In genomic region chr8:105517346-105517745, GRCm38 (mm10) we compare ENCODE assay signal across 17 mouse cellular contexts. TPM values are rescaled to one million over a fixed set of nuclear protein-coding genes. Genes with fewer than 3 reads are reported as not detected.
DNase-seq lines count a peak whose midpoint lies in the region; ATAC-seq and TF ChIP-seq lines count a peak whose summit lies in the region.
"Had no signal": no experiment of that assay in that cellular context is flagged by ENCODE, and none has a peak within 500 bp of the region (broad histone marks: within the 10 kb centered on the region; RNA-seq: fewer than 3 reads in every experiment).

No protein-coding gene starts in this region.

- H3K9ac ChIP-seq in heart, embryonic 11.5 days (ENCODE audit: low read depth, low read length), result no peak overlapping the region
- no peak overlapping the region for H3K9ac ChIP-seq in midbrain, embryonic 12.5 days (replicated peaks)
- no peak overlapping the region for H3K9ac ChIP-seq in midbrain, postnatal 0 days (replicated peaks; ENCODE audit: low read length, poor library complexity, severe bottlenecking)
- no peak overlapping the region for H3K9ac ChIP-seq in limb, embryonic 13.5 days
- H3K9ac ChIP-seq: embryonic facial prominence, embryonic 13.5 days; forebrain, embryonic 15.5 days; heart, embryonic 13.5 days had no signal

- H3K9me3 ChIP-seq in heart, embryonic 11.5 days (replicated peaks; ENCODE audit: control insufficient read depth, low read length), result no peaks in the 10 kb centered on the region
- H3K9me3 ChIP-seq in midbrain, embryonic 12.5 days, result no peaks in the 10 kb centered on the region
- no peaks in the 10 kb centered on the region for H3K9me3 ChIP-seq in midbrain, postnatal 0 days (ENCODE audit: low read length)
- no peaks in the 10 kb centered on the region for H3K9me3 ChIP-seq in limb, embryonic 13.5 days
- H3K9me3 ChIP-seq: embryonic facial prominence, embryonic 13.5 days; forebrain, embryonic 15.5 days; heart, embryonic 13.5 days had no signal

- no peak for DNase-seq in heart, postnatal 14 days
- DNase-seq in kidney, postnatal 10 days, result peak; percentile 51
- no peak for DNase-seq in kidney, adult 2 months
- no peak for DNase-seq in midbrain, postnatal 0 days (ENCODE audit: low spot score)
- no peak for DNase-seq in layer of hippocampus, adult 18-20 months (ENCODE audit: low spot score in 2 of 2)
- DNase-seq: adrenal gland, postnatal 14 days; cerebellum, adult 9-10 months; gastrocnemius, postnatal 10 days had no signal

- H3K4me1 ChIP-seq in heart, embryonic 11.5 days (ENCODE audit: control insufficient read depth, insufficient read depth, low read length), result peaks cover 46% of the 10 kb centered on the region
- peaks cover 10% of the 10 kb centered on the region; the same call in 1 of the 2 replicates for H3K4me1 ChIP-seq in kidney, adult 2 months (ENCODE audit: control insufficient read depth, insufficient read depth, low read length)
- peaks cover 51% of the 10 kb centered on the region for H3K4me1 ChIP-seq in midbrain, embryonic 12.5 days
- H3K4me1 ChIP-seq in midbrain, postnatal 0 days (ENCODE audit: insufficient read depth, low read length), result peaks cover 6% of the 10 kb centered on the region; the same call in 1 of the 2 replicates
- peaks cover 74% of the 10 kb centered on the region for H3K4me1 ChIP-seq in limb, embryonic 13.5 days

- TF ChIP-seq CTCF in kidney, adult 2 months (conservative IDR thresholded peaks at IDR 0.05; ENCODE audit: insufficient read depth, insufficient read length, low read depth, low read length), result no peak
- TF ChIP-seq CTCF in midbrain, postnatal 0 days (IDR thresholded peaks at IDR 0.05), result no peak

- no peak overlapping the region for H3K27ac ChIP-seq in heart, embryonic 11.5 days (ENCODE audit: low read depth, low read length)
- H3K27ac ChIP-seq in kidney, adult 2 months (ENCODE audit: insufficient read depth, low read depth, low read length), result no peak overlapping the region; the same call in 1 of the 2 replicates
- 0 out of 2 replicates have a peak overlapping the region, but pooled peaks have one; percentile 25 for H3K27ac ChIP-seq in midbrain, embryonic 12.5 days (replicated peaks)
- H3K27ac ChIP-seq in midbrain, postnatal 0 days (ENCODE audit: low read depth, low read length), result no peak overlapping the region
- no peak overlapping the region for H3K27ac ChIP-seq in limb, embryonic 13.5 days
- H3K27ac ChIP-seq: embryonic facial prominence, embryonic 13.5 days; forebrain, embryonic 15.5 days; heart, embryonic 13.5 days; layer of hippocampus, adult 2 months; left cerebral cortex, adult 2 months had no signal

- no peak for TF ChIP-seq POLR2A in kidney, adult 2 months (IDR thresholded peaks at IDR 0.05; ENCODE audit: low read depth, low read length)

- peak overlapping the region; percentile 35 for H3K4me2 ChIP-seq in heart, embryonic 11.5 days
- H3K4me2 ChIP-seq in midbrain, embryonic 12.5 days (replicated peaks), result 0 out of 2 replicates have a peak overlapping the region, but pooled peaks have one; percentile 2
- no peak overlapping the region for H3K4me2 ChIP-seq in midbrain, postnatal 0 days (ENCODE audit: low read depth, low read length, poor library complexity, severe bottlenecking)
- H3K4me2 ChIP-seq in limb, embryonic 13.5 days (replicated peaks), result peak overlapping the region; percentile 21; the same call in 1 of the 2 replicates

- H3K4me3 ChIP-seq in heart, embryonic 11.5 days (ENCODE audit: low read depth, low read length), result no peak overlapping the region
- no peak overlapping the region for H3K4me3 ChIP-seq in kidney, adult 2 months (ENCODE audit: insufficient read depth, low read depth, low read length)
- H3K4me3 ChIP-seq in midbrain, embryonic 12.5 days, result no peak overlapping the region
- no peak overlapping the region for H3K4me3 ChIP-seq in midbrain, postnatal 0 days (ENCODE audit: low read depth, low read length)
- no peak overlapping the region for H3K4me3 ChIP-seq in limb, embryonic 13.5 days
- H3K4me3 ChIP-seq: forebrain, embryonic 15.5 days; layer of hippocampus, adult 2 months; left cerebral cortex, adult 2 months had no signal

- peaks cover 23% of the 10 kb centered on the region for H3K27me3 ChIP-seq in heart, embryonic 11.5 days (ENCODE audit: control insufficient read depth, insufficient read depth, low read length)
- H3K27me3 ChIP-seq in kidney, adult 2 months (replicated peaks; ENCODE audit: control insufficient read depth, insufficient read depth, low read length), result no peaks in the 10 kb centered on the region
- H3K27me3 ChIP-seq in midbrain, embryonic 12.5 days, result peaks cover 30% of the 10 kb centered on the region
- peaks cover 16% of the 10 kb centered on the region for H3K27me3 ChIP-seq in midbrain, postnatal 0 days (ENCODE audit: insufficient read depth, low read length)
- H3K27me3 ChIP-seq in limb, embryonic 13.5 days, result peaks cover 12% of the 10 kb centered on the region

- no peaks in the 10 kb centered on the region; the same call in 1 of the 2 replicates for H3K36me3 ChIP-seq in heart, embryonic 11.5 days (ENCODE audit: control insufficient read depth, insufficient read depth, low read length)
- H3K36me3 ChIP-seq in kidney, adult 2 months (ENCODE audit: control insufficient read depth, insufficient read depth, low read length), result no peaks in the 10 kb centered on the region
- peaks cover 3% of the 10 kb centered on the region for H3K36me3 ChIP-seq in midbrain, embryonic 12.5 days
- no peaks in the 10 kb centered on the region for H3K36me3 ChIP-seq in midbrain, postnatal 0 days (ENCODE audit: insufficient read depth, low read length)
- H3K36me3 ChIP-seq in limb, embryonic 13.5 days, result peaks cover 7% of the 10 kb centered on the region; the same call in 1 of the 2 replicates
- H3K36me3 ChIP-seq: forebrain, embryonic 15.5 days had no signal

- ATAC-seq in heart, embryonic 11.5 days (replicated peaks; ENCODE audit: insufficient number of reproducible peaks, low FRiP score, low TSS enrichment), result no peak
- ATAC-seq in midbrain, embryonic 12.5 days (ENCODE audit: low FRiP score, low read depth), result no peak
- no peak for ATAC-seq in midbrain, postnatal 0 days (ENCODE audit: low FRiP score)
- ATAC-seq in limb, embryonic 13.5 days (ENCODE audit: low FRiP score, low read depth), result no peak

- intact Hi-C loops in heart, postnatal 14 days (cut with DNase I), result loop anchor here (2.0 kb wide), 1 partner anchor 13 kb away; no protein-coding TSS in a partner anchor

- 33% methylated on average over 8 of the region's 8 CpGs for WGBS in heart, embryonic 11.5 days (ENCODE audit: insufficient replicate concordance)
- 35% methylated on average over 8 of the region's 8 CpGs for WGBS in kidney, adult 2 months
- 46% methylated on average over 8 of the region's 8 CpGs for WGBS in midbrain, embryonic 12.5 days
- WGBS in midbrain, postnatal 0 days, result 47% methylated on average over 8 of the region's 8 CpGs
- 42% methylated on average over 8 of the region's 8 CpGs for WGBS in limb, embryonic 13.5 days

RNA-seq across cellular contexts. Expression of gene Hsd11b2, which starts 1.2 kb away (rescaled TPM):
- polyA plus RNA-seq in heart, embryonic 11.5 days (2014; fragmentation: Nextera tagmentation; extraction: Ambion mirVana), result 6.4 and 8.2 TPM in 2 replicates
- 1 to 10 TPM in 1 of 2 experiments, under 1 TPM in 1; 0.53 to 1.0 TPM for total RNA-seq in heart, postnatal 14 days (2021)
- 310 and 336 TPM in 2 replicates for polyA plus RNA-seq in kidney, adult 2 months (2012; rRNA removed)
- polyA plus RNA-seq in midbrain, embryonic 12.5 days (2016; fragmentation: Nextera tagmentation; extraction: Ambion mirVana), result 20.1 and 23.5 TPM in 2 replicates
- 0.57 and 0.88 TPM in 2 replicates for total RNA-seq in midbrain, postnatal 0 days (2014; rRNA removed)
- polyA plus RNA-seq in midbrain, postnatal 0 days (2015; fragmentation: Nextera tagmentation; extraction: Ambion mirVana), result 1.3 and 1.9 TPM in 2 replicates
- 5.9 and 7.6 TPM in 2 replicates for polyA plus RNA-seq in limb, embryonic 13.5 days (2015; fragmentation: Nextera tagmentation; extraction: Ambion mirVana)
- not detected for total RNA-seq in layer of hippocampus, adult 18-20 months (2021)
- total RNA-seq: layer of hippocampus, adult 2 months; left cerebral cortex, adult 2 months; liver, adult 2 months had no signal

RNA-seq across cellular contexts. Expression of gene Zdhhc1, which starts 20.6 kb away (rescaled TPM):
- polyA plus RNA-seq in heart, embryonic 11.5 days (2014; fragmentation: Nextera tagmentation; extraction: Ambion mirVana), result 15.0 and 17.1 TPM in 2 replicates
- 10 to 100 TPM; 14.9 to 16.3 TPM for total RNA-seq in heart, postnatal 14 days (2021)
- 47.6 and 57.7 TPM in 2 replicates for polyA plus RNA-seq in kidney, adult 2 months (2012; rRNA removed)
- polyA plus RNA-seq in midbrain, embryonic 12.5 days (2016; fragmentation: Nextera tagmentation; extraction: Ambion mirVana), result 29.9 and 30.9 TPM in 2 replicates
- 32.9 and 47.2 TPM in 2 replicates for total RNA-seq in midbrain, postnatal 0 days (2014; rRNA removed)
- polyA plus RNA-seq in midbrain, postnatal 0 days (2015; fragmentation: Nextera tagmentation; extraction: Ambion mirVana), result 27.3 and 27.9 TPM in 2 replicates
- polyA plus RNA-seq in limb, embryonic 13.5 days (2015; fragmentation: Nextera tagmentation; extraction: Ambion mirVana), result 42.5 and 45.3 TPM in 2 replicates
- 10 to 100 TPM; 31.9 to 34.2 TPM for total RNA-seq in layer of hippocampus, adult 18-20 months (2021)

RNA-seq across cellular contexts. Expression of gene Tppp3, which starts 46.0 kb away (rescaled TPM):
- polyA plus RNA-seq in heart, embryonic 11.5 days (2014; fragmentation: Nextera tagmentation; extraction: Ambion mirVana), result 21.0 and 21.1 TPM in 2 replicates
- total RNA-seq in heart, postnatal 14 days (2021), result 10 to 100 TPM; 47.7 to 50.1 TPM
- polyA plus RNA-seq in kidney, adult 2 months (2012; rRNA removed), result 11.9 and 19.3 TPM in 2 replicates
- polyA plus RNA-seq in midbrain, embryonic 12.5 days (2016; fragmentation: Nextera tagmentation; extraction: Ambion mirVana), result 86.8 and 94.2 TPM in 2 replicates
- total RNA-seq in midbrain, postnatal 0 days (2014; rRNA removed), result 75.0 and 82.8 TPM in 2 replicates
- 159 and 164 TPM in 2 replicates for polyA plus RNA-seq in midbrain, postnatal 0 days (2015; fragmentation: Nextera tagmentation; extraction: Ambion mirVana)
- 65.4 and 71.1 TPM in 2 replicates for polyA plus RNA-seq in limb, embryonic 13.5 days (2015; fragmentation: Nextera tagmentation; extraction: Ambion mirVana)
- 10 to 100 TPM; 54.8 to 58.5 TPM for total RNA-seq in layer of hippocampus, adult 18-20 months (2021)

RNA-seq across cellular contexts. Expression of gene Atp6v0d1, which starts 48.5 kb away (rescaled TPM):
- 80.7 and 86.3 TPM in 2 replicates for polyA plus RNA-seq in heart, embryonic 11.5 days (2014; fragmentation: Nextera tagmentation; extraction: Ambion mirVana)
- 10 to 100 TPM; 57.2 to 57.8 TPM for total RNA-seq in heart, postnatal 14 days (2021)
- polyA plus RNA-seq in kidney, adult 2 months (2012; rRNA removed), result 161 and 182 TPM in 2 replicates
- 107 and 110 TPM in 2 replicates for polyA plus RNA-seq in midbrain, embryonic 12.5 days (2016; fragmentation: Nextera tagmentation; extraction: Ambion mirVana)
- 214 and 238 TPM in 2 replicates for total RNA-seq in midbrain, postnatal 0 days (2014; rRNA removed)
- 272 and 300 TPM in 2 replicates for polyA plus RNA-seq in midbrain, postnatal 0 days (2015; fragmentation: Nextera tagmentation; extraction: Ambion mirVana)
- 82.5 and 83.5 TPM in 2 replicates for polyA plus RNA-seq in limb, embryonic 13.5 days (2015; fragmentation: Nextera tagmentation; extraction: Ambion mirVana)
- 100 to 1,000 TPM; 280 to 300 TPM for total RNA-seq in layer of hippocampus, adult 18-20 months (2021)

Comparison
In these comparisons a context has a peak if more than half of its experiments do, and no peak if none do; other contexts are left out.
1. RNA of gene Hsd11b2, which starts 1.2 kb away (polyA plus RNA-seq): 310 to 336 TPM in kidney, adult 2 months; 20.1 to 23.5 TPM in midbrain, embryonic 12.5 days, 6.4 to 8.2 TPM in heart, embryonic 11.5 days, 5.9 to 7.6 TPM in limb, embryonic 13.5 days and 1.3 to 1.9 TPM in midbrain, postnatal 0 days; every median in the first group is over 10 times any median in the second.